Comparison of ENCODE assay signal across 28 mouse cellular contexts in the genomic region with DNA sequence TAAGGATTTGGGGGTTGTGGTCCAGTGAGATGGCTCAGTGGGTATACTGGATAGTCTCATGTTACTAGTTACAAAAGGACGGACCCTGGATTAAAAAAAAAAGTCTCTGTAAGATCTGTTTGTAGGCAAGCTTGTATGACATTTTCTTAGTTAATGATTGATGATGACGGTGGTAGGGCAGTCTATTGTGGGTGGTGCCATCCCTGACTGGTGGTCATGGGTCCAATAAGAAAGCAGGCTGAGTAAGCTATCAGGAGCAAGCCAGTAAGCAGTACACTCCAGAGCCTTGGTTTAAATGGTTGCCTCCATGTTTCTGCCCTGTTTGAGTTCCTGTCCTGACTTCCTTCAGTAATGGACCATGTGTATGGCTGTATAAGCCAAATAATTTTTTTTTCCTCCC.
DNase-seq lines count a peak whose midpoint lies in the region; ATAC-seq and TF ChIP-seq lines count a peak whose summit lies in the region.
"Had no signal": no experiment of that assay in that cellular context is flagged by ENCODE, and none has a peak within 500 bp of the region (broad histone marks: within the 10 kb centered on the region; RNA-seq: fewer than 3 reads in every experiment).

No protein-coding gene starts in this region.

- no peak overlapping the region for H3K9ac ChIP-seq in kidney, embryonic 15.5 days
- no peak overlapping the region for H3K9ac ChIP-seq in liver, adult 2 months (ENCODE audit: low read depth, low read length)
- no peak overlapping the region for H3K9ac ChIP-seq in liver, embryonic 15.5 days
- H3K9ac ChIP-seq: embryonic facial prominence, embryonic 12.5 days; hindbrain, embryonic 13.5 days; liver, embryonic 13.5 days; midbrain, embryonic 12.5 days; neural tube, embryonic 13.5 days had no signal

- DNase-seq in kidney, adult 2 months, result peak; percentile 65
- DNase-seq in liver, adult 2 months (ENCODE audit: extremely low read depth, low read depth, low spot score), result peak; percentile 82
- DNase-seq in liver, result no peak
- peak; percentile 50 for DNase-seq in yolk sac, embryonic 10.5 days (ENCODE audit: low spot score)
- DNase-seq in urinary bladder, postnatal 36 days (ENCODE audit: low spot score in 2 of 2), result no peak
- no peak for DNase-seq in adrenal gland, postnatal 25 days
- DNase-seq: adrenal gland, postnatal 10 days; cerebellum, adult 11 months; cerebellum, adult 9-10 months; cerebellum, postnatal 36 days; gastrocnemius, adult 2 months; gastrocnemius, postnatal 36 days; heart, adult 18-20 months; heart, postnatal 36 days; liver, embryonic 13.5 days; lung, postnatal 4 days; thymus, postnatal 14 days had no signal

- no peak for ATAC-seq in kidney, embryonic 15.5 days (replicated peaks; ENCODE audit: low FRiP score)
- 0 out of 2 replicates have a peak, but pooled peaks have one; percentile 11 for ATAC-seq in liver, embryonic 15.5 days (ENCODE audit: insufficient read depth)
- ATAC-seq: forebrain, embryonic 16.5 days had no signal

- WGBS in kidney, adult 2 months, result 44% methylated on average over 2 of the region's 2 CpGs
- 74% methylated on average over 2 of the region's 2 CpGs for WGBS in kidney, embryonic 15.5 days
- 29% methylated on average over 2 of the region's 2 CpGs for WGBS in liver, adult 2 months
- 48% methylated on average over 2 of the region's 2 CpGs for WGBS in liver, embryonic 15.5 days (ENCODE audit: insufficient replicate concordance)

- no peaks in the 10 kb centered on the region for H3K79me2 ChIP-seq in liver, adult 2 months (ENCODE audit: control insufficient read depth, insufficient read depth, low read length)

- H3K27me3 ChIP-seq in kidney, adult 2 months (replicated peaks; ENCODE audit: control insufficient read depth, insufficient read depth, low read length), result no peaks in the 10 kb centered on the region
- no peaks in the 10 kb centered on the region for H3K27me3 ChIP-seq in kidney, embryonic 15.5 days
- H3K27me3 ChIP-seq in liver, adult 2 months (ENCODE audit: control insufficient read depth, insufficient read depth, low read length), result no peaks in the 10 kb centered on the region
- no peaks in the 10 kb centered on the region for H3K27me3 ChIP-seq in liver, embryonic 15.5 days
- H3K27me3 ChIP-seq: embryonic facial prominence, embryonic 12.5 days; hindbrain, embryonic 13.5 days; liver, embryonic 13.5 days; megakaryocyte, embryonic 14.5 days; midbrain, embryonic 12.5 days; neural tube, embryonic 13.5 days had no signal

- TF ChIP-seq POLR2A in kidney, adult 2 months (IDR thresholded peaks at IDR 0.05; ENCODE audit: low read depth, low read length), result no peak
- no peak for TF ChIP-seq POLR2A in liver, adult 2 months (IDR thresholded peaks at IDR 0.05; ENCODE audit: extremely low read depth, insufficient read depth, low read length)

- peak overlapping the region; percentile 63; the same call in 1 of the 2 replicates for H3K27ac ChIP-seq in kidney, adult 2 months (ENCODE audit: insufficient read depth, low read depth, low read length)
- H3K27ac ChIP-seq in kidney, embryonic 15.5 days, result no peak overlapping the region
- H3K27ac ChIP-seq in liver, adult 2 months (replicated peaks; ENCODE audit: insufficient read depth, low read depth, low read length), result no peak overlapping the region
- no peak overlapping the region for H3K27ac ChIP-seq in liver, embryonic 15.5 days (replicated peaks)
- H3K27ac ChIP-seq: embryonic facial prominence, embryonic 12.5 days; gastrocnemius, adult 2 months; hindbrain, embryonic 13.5 days; liver, embryonic 13.5 days; midbrain, embryonic 12.5 days; neural tube, embryonic 13.5 days had no signal

- H3K36me3 ChIP-seq in kidney, adult 2 months (ENCODE audit: control insufficient read depth, insufficient read depth, low read length), result no peaks in the 10 kb centered on the region
- H3K36me3 ChIP-seq in kidney, embryonic 15.5 days, result no peaks in the 10 kb centered on the region
- no peaks in the 10 kb centered on the region for H3K36me3 ChIP-seq in liver, adult 2 months (ENCODE audit: control insufficient read depth, insufficient read depth, low read length)
- no peaks in the 10 kb centered on the region for H3K36me3 ChIP-seq in liver, embryonic 15.5 days (replicated peaks)
- H3K36me3 ChIP-seq: embryonic facial prominence, embryonic 12.5 days; G1E; hindbrain, embryonic 13.5 days; liver, embryonic 13.5 days; midbrain, embryonic 12.5 days; neural tube, embryonic 13.5 days had no signal

- H3K4me1 ChIP-seq in kidney, adult 2 months (ENCODE audit: control insufficient read depth, insufficient read depth, low read length), result peaks cover 46% of the 10 kb centered on the region
- peaks cover 17% of the 10 kb centered on the region for H3K4me1 ChIP-seq in kidney, embryonic 15.5 days
- H3K4me1 ChIP-seq in liver, adult 2 months (ENCODE audit: control insufficient read depth, insufficient read depth, low read length), result peaks cover 6% of the 10 kb centered on the region; the same call in 1 of the 2 replicates
- peaks cover 3% of the 10 kb centered on the region; the same call in 1 of the 2 replicates for H3K4me1 ChIP-seq in liver, embryonic 15.5 days (replicated peaks)
- H3K4me1 ChIP-seq: embryonic facial prominence, embryonic 12.5 days; hindbrain, embryonic 13.5 days; liver, embryonic 13.5 days; megakaryocyte, embryonic 14.5 days; midbrain, embryonic 12.5 days; neural tube, embryonic 13.5 days had no signal

- no peak for TF ChIP-seq CTCF in kidney, adult 2 months (conservative IDR thresholded peaks at IDR 0.05; ENCODE audit: insufficient read depth, insufficient read length, low read depth, low read length)
- TF ChIP-seq CTCF in liver, adult 2 months (IDR thresholded peaks at IDR 0.05; ENCODE audit: low read depth, low read length), result no peak

- no peak overlapping the region for H3K4me3 ChIP-seq in kidney, adult 2 months (ENCODE audit: insufficient read depth, low read depth, low read length)
- H3K4me3 ChIP-seq in kidney, embryonic 15.5 days (replicated peaks), result no peak overlapping the region
- H3K4me3 ChIP-seq in liver, adult 2 months (ENCODE audit: insufficient read depth, low read depth, low read length), result no peak overlapping the region
- no peak overlapping the region for H3K4me3 ChIP-seq in liver, embryonic 15.5 days (replicated peaks)
- H3K4me3 ChIP-seq: embryonic facial prominence, embryonic 12.5 days; gastrocnemius, adult 2 months; hindbrain, embryonic 13.5 days; liver, embryonic 13.5 days; megakaryocyte, embryonic 14.5 days; midbrain, embryonic 12.5 days; myocyte; neural tube, embryonic 13.5 days had no signal

- no peak overlapping the region for H3K4me2 ChIP-seq in kidney, embryonic 15.5 days
- no peak overlapping the region for H3K4me2 ChIP-seq in liver, embryonic 15.5 days
- H3K4me2 ChIP-seq: embryonic facial prominence, embryonic 12.5 days; heart, embryonic 11.5 days; hindbrain, embryonic 13.5 days; liver, embryonic 13.5 days; midbrain, embryonic 12.5 days; neural tube, embryonic 13.5 days had no signal

- no peaks in the 10 kb centered on the region for H3K9me3 ChIP-seq in kidney, embryonic 15.5 days (replicated peaks)
- no peaks in the 10 kb centered on the region for H3K9me3 ChIP-seq in liver, embryonic 15.5 days (replicated peaks)
- H3K9me3 ChIP-seq: embryonic facial prominence, embryonic 12.5 days; hindbrain, embryonic 13.5 days; liver, embryonic 13.5 days; megakaryocyte, embryonic 14.5 days; midbrain, embryonic 12.5 days; neural tube, embryonic 13.5 days had no signal

Comparison
In these comparisons a context has a peak if more than half of its experiments do, and no peak if none do; other contexts are left out.
1. DNase-seq: peak in kidney, adult 2 months (single experiment), liver, adult 2 months (single experiment) and yolk sac, embryonic 10.5 days (single experiment); none in liver (single experiment), urinary bladder, postnatal 36 days (0 of 2) and adrenal gland, postnatal 25 days (single experiment).